Mouse (Mus musculus) heart, postnatal 36 days (tissue): ENCODE data around the gene Cop1. TPM values are rescaled to one million over a fixed set of nuclear protein-coding genes. Genes with fewer than 3 reads are reported as not detected.

Experiments used
- DNase-seq, 2 experiments: peaks; one replicate each; pipeline ENCODE4 v3.0.0; 2021 to 2022
- intact Hi-C: fragments of 180-260 bp; cut with DNase I; formaldehyde crosslinking; loops from one replicate; pipeline ENCODE4 v1.15.1; 2025
- total RNA-seq, 2 experiments: library from RNA; stranded (reverse); gene quantifications; 2 replicates each; pipeline ENCODE4 v1.2.3; 2021

The Cop1 gene
- total RNA-seq, 2 experiments from 2014 or later = 133 to 135 TPM

DNA sequence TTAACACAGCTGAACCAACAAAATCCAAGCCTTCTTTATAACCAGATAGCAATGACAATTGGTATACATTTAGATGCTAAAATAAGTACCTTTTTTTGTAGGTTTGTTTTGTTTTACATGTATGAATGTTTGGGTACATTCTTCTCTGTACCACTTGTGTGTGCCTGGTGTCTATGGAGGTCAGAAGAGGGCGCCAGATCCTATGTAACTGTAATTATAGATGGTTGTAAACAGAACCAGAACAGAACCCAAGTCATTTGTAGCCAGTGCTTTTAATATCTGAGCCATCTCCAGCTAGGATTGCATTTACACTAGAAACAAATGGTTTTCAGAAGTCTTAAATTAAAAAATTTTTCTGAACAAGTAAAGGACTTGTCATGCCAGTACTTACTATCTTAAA lies 54.7 kb downstream of the Cop1 start:
- intact Hi-C loops = no loop called here
- no peak for DNase-seq

GRCm38 (mm10) chr1:159290219-159290618 lies 58.1 kb downstream of the Cop1 start:
- intact Hi-C loops = loop anchor here (5.0 to 10.0 kb wide), 2 partner anchors 492 to 785 kb away; no protein-coding TSS in a partner anchor

GRCm38 (mm10) chr1:159290859-159291258 lies 58.7 kb downstream of the Cop1 start:
- DNase-seq = no peak
- intact Hi-C loops = loop anchor here (5.0 to 10.0 kb wide), 2 partner anchors 491 to 784 kb away; no protein-coding TSS in a partner anchor

More at GRCm38 (mm10) chr1:159290219-159290618, 58.1 kb downstream of the Cop1 start:
- DNase-seq = no peak

DNA sequence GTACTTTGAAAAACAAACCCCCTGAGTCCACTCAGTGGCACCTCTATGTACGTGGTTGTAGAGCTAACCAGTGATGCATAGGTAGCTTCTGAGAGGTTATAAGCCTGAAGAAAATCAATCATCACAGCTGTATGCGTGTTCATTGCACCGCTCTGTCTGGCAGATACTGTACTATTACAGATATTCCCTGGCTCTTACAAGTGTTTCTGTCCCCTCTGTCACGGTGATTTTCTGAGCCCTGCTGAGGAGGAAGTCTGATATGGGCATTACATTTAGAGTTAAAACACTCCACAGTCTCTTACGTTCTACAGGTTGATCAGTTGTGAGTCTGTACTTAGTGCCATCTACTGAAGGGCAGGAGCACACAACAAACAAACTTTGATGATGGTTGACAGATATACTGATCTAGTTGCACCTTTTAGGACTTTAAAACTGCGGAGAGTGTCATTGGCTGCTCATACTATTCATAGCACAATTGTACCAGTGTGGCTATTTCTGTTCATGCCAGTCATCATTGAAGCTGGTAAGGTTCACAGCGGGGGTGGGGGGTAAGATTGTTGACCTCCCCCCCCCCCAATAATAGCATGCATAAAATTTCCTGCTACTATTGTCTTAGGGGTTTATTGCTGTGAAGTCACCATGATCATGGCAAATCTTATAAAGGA lies 69.4 kb downstream of the Cop1 start:
- no peak for DNase-seq

GRCm38 (mm10) chr1:159313625-159314024 lies 81.5 kb downstream of the Cop1 start:
- DNase-seq = no peak
- intact Hi-C loops = no loop called here

More for the DNA sequence above, 69.4 kb downstream of the Cop1 start:
- intact Hi-C loops = no loop called here

DNA sequence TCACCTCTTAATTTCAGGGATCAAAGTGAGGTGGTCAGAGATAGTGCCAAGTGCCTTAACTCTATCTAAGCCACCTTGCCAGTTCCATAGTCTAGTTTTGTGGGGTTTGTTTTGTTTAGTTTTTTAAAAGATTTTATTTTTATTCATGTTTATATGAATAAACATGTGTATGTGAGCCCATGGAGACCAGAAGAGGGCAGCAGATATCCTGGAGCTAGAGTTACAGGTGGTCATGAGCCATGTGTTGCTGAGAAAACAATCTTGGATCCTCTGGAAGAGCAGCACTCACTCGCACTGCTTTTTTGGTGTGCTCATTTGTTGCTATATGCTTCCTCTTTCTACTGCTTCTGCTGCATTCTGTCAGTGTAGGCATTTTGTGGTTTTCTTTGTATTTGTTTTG lies 90.5 kb downstream of the Cop1 start:
- intact Hi-C loops = no loop called here
- no peak for DNase-seq

DNA sequence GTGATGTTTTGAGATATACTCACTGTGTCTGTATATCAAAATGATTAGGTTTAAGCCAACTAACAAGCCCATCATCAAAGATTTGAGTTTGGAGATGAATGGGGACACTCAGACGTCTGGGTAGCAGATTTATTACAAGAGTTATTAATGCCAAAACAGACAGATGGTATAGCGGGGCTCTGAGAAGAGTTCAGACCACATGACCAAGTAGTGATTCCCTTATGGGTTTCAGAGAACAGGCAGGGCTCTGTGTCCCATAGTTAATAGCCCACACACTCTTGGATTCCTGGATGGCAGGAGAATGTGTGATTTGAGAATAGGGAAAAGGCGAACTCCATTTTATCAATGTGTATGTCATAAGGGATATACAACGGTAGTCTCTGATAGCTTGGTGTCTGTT lies 98.9 kb downstream of the Cop1 start:
- intact Hi-C loops = no loop called here
- no peak for DNase-seq

GRCm38 (mm10) chr1:159334157-159334556 lies 102.0 kb downstream of the Cop1 start:
- no peak for DNase-seq
- intact Hi-C loops = no loop called here

DNA sequence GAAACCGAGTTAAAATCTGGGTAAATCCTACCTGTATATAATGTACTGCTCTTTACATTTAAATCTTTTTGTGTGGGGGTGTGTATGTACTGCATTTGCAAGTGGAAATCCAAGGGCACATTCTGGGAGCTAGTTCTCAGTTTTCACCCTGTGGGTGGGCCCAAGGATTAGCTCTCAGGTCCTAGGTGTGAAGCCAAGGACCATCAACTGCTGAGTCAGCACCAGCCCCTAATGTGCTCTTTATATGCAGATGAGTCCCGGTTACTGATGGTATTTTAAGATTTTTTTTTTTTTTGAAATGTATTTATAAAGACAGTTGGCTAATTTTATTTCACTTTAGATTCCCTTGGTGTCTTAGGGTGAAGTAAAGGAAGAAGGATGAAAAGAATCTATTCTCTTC lies 110.2 kb downstream of the Cop1 start:
- intact Hi-C loops = no loop called here
- no peak for DNase-seq

DNA sequence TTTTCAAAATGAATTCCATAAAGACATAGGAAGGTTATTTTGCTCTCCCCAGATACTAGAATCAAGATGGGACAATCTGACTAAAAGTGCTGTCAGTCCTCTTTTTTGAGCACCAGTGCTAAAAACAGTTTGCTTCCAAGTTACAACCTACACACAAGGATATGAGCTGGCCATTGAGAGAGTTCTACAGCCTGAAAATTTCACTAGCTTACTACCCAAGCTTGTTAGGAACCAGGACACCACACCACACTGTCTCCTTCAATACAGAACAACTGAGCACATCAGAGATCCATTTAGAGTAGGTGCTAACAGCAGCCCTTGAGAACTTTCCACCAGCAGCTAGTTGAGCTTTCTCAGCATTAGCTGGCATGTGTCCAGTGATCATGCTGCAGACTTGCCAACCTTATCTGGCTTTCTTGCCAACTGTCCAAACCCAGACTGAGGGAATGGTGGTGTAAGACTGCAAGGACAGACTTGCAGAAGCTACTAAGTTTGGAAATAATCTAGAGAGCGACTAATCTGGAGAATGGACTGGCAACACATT lies 123.0 kb downstream of the Cop1 start:
- peak; percentile 38 to 53 for DNase-seq
- intact Hi-C loops = no loop called here

GRCm38 (mm10) chr1:159358713-159359112 lies 126.6 kb downstream of the Cop1 start:
- DNase-seq = no peak
- intact Hi-C loops = no loop called here

DNA sequence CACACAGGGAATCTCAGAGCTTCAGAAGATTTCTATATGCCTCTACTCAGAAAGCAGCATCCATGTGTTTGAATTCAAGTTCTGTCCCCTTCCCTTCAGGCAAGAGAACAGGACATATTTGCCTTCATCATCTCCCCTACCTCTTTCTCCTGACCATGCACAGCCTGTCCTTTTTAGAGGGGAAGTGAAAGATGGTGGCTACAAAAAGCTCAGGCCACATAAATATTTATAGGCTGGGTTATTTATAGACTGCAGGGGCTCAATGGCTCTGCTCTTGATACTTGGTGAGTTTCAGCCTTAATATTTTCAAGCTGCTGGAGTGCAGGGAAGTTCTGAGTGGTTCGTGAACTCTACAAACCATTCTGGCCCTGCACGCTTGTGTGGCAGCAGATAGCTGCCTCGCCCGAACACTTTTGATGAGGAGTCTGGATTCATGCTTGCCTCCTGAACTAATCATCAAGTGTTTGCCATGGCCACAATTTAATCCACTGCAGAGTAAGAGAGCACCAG lies 139.8 kb downstream of the Cop1 start:
- DNase-seq = no peak
- intact Hi-C loops = no loop called here

DNA sequence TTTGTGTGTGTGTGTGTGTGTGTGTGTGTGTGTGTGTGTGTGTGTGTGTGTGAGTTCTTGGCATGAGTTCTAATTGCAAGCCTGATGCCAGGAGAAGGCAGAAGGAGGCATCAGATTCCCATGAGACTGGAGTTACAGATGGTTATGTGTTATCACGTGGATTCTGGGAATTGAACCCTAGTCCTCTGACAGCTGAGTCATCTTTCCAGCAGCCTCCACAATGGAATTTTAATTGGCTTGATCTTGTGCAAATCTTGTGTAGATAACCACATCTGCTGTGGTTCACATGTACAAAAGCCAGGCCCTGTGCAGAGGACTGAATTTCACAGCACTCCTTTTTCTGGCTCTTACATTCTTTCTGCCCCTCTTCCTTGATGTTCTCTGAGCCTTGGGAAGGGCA lies 150.1 kb downstream of the Cop1 start:
- DNase-seq = no peak
- intact Hi-C loops = no loop called here

- no peak for DNase-seq
- intact Hi-C loops = no loop called here
Measured at GRCm38 (mm10) chr1:159382916-159383315, 150.8 kb downstream of the Cop1 start.

GRCm38 (mm10) chr1:159386458-159386857 lies 154.3 kb downstream of the Cop1 start:
- intact Hi-C loops = no loop called here
- no peak for DNase-seq

DNA sequence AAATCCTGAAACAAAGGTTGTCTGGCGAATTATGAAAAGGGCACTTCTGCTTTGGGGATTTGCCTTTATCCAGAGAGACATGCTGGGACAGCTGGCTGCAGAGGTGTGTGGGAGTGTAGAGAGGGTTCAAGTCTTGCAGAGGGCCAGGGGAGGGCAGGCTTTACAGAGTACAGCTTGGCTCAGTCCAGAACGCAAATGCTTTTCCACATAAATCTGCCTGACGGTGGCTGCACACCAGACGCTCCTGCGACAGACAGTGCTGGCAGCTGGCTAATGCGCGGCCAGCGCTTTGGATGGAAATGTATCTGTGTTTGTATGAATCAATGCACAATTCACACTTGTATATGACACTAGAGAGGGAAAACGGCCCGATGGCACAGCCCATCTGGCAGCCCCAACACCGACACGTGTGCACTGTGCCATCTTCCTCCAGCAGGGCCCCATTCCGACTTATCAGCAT lies 156.5 kb downstream of the Cop1 start:
- DNase-seq = no peak
- intact Hi-C loops = no loop called here

DNA sequence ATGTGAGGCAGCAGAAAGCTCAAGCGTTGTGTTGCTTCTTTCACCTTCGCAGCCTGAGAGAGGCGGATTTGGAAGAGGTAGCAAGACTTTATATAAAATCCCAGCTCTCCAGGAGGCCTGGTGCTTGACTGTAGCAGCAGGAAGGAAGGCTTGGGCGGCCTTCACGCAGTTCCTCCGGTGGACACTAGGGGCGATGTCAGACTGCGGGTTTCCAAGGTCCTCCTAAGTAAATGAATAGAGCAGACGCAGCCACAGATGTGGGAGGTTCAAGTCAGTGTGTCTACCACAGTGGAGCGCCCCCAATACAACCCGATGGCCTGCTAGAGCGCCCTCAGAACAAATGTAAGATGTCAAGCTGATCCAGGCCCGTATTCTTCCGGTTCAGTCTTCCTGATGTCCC lies 157.9 kb downstream of the Cop1 start:
- DNase-seq = peak; percentile 70 to 81
- intact Hi-C loops = loop anchor here (2.0 to 10.0 kb wide), 2 partner anchors 691 to 795 kb away; no protein-coding TSS in a partner anchor

- intact Hi-C loops = loop anchor here (10.0 kb wide), 1 partner anchor 792 kb away; no protein-coding TSS in a partner anchor
- DNase-seq = no peak
Measured at GRCm38 (mm10) chr1:159392667-159393066, 160.5 kb downstream of the Cop1 start.

- intact Hi-C loops = loop anchor here (10.0 kb wide), 1 partner anchor 792 kb away; no protein-coding TSS in a partner anchor
- peak; percentile 30 to 56 for DNase-seq
Measured at GRCm38 (mm10) chr1:159393070-159393699, 161.1 kb downstream of the Cop1 start.

- DNase-seq = no peak
- intact Hi-C loops = loop anchor here (10.0 kb wide), 1 partner anchor 791 kb away; no protein-coding TSS in a partner anchor
Measured at GRCm38 (mm10) chr1:159393931-159394330, 161.8 kb downstream of the Cop1 start.

DNA sequence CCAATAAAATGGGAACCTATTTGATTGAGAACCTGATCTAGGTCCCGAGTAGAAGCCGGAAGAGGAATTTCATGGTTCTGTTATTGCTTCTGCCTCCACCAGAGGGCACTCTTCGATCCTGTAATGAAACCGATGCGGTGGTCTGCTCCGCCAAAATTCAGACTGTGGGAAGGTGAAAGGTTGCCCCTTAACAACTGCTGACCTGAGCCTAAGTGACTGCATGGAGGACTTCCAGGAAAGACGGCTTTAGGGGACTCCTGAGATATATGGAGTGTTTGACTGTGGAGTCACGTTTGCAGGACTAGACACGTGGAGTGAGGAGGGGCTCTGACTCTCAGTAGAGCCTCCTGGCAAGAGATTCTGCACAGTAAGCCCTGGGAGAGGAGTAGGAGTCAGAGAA lies 164.4 kb downstream of the Cop1 start:
- DNase-seq = peak; percentile 21 to 43
- intact Hi-C loops = loop anchor here (2.0 to 10.0 kb wide), 4 partner anchors 126 to 788 kb away; partner anchors contain the start of gene Tnr
